Mouse (Mus musculus) small intestine, adult 2 months (tissue): ENCODE results near the gene Rap1gap2. TPM values are rescaled to one million over a fixed set of nuclear protein-coding genes. Genes with fewer than 3 reads are reported as not detected.

Source experiments
- H3K27ac ChIP-seq: fragments of 200-500 bp; 2 replicates; pipeline ENCODE4 v1.5.1; 2012; ENCODE audit warnings: low read depth, low read length, control low read depth, inconsistent platforms; ENCODE audit not compliant: insufficient read depth
- H3K27me3 ChIP-seq: fragments of 200-500 bp; 2 replicates; pipeline ENCODE4 v1.6.1; 2012; ENCODE audit warnings: mild to moderate bottlenecking, moderate library complexity, low read length, inconsistent platforms; ENCODE audit not compliant: control insufficient read depth, insufficient read depth
- H3K36me3 ChIP-seq: fragments of 200-500 bp; 2 replicates; pipeline ENCODE4 v1.6.1; 2012; ENCODE audit warnings: mild to moderate bottlenecking, low read length, control low read depth, inconsistent platforms; ENCODE audit not compliant: control insufficient read depth, insufficient read depth
- H3K4me1 ChIP-seq: fragments of 200-500 bp; 2 replicates; pipeline ENCODE4 v1.6.1; 2012; ENCODE audit warnings: low read length, inconsistent platforms, mixed read lengths; ENCODE audit not compliant: control insufficient read depth, insufficient read depth, insufficient read length
- H3K4me3 ChIP-seq: fragments of 200-500 bp; 2 replicates; pipeline ENCODE4 v1.5.1; 2012; ENCODE audit warnings: low read depth, mild to moderate bottlenecking, control low read depth, inconsistent platforms, low read length, moderate library complexity
- CTCF ChIP-seq: fragments of 200-500 bp; IDR thresholded peaks from 2 replicates; pipeline ENCODE4 v1.5.1; 2012; ENCODE audit warnings: low read depth, mild to moderate bottlenecking, control low read depth, inconsistent platforms, low read length, moderate library complexity, mixed read lengths; ENCODE audit not compliant: insufficient replicate concordance, insufficient read length; ENCODE audit errors: extremely low read depth
- POLR2A ChIP-seq: fragments of 200-500 bp; IDR thresholded peaks from 2 replicates; pipeline ENCODE4 v1.6.1; 2012; ENCODE audit warnings: low read depth, mild to moderate bottlenecking, control low read depth, inconsistent platforms, low read length, moderate library complexity
- WGBS: fragments of 180-500 bp; shearing (Covaris S2); methylation state at CpG from one replicate; pipeline ENCODE4 v1.1.7; 2018; 5-methylcytosine and 5-hydroxymethylcytosine counted together
- polyA plus RNA-seq: library from polyadenylated mRNA; depleted of rRNA; stranded (reverse); fragments of >200 nt; gene quantifications from 2 replicates; pipeline ENCODE4 v1.2.3, GENCODE M21; 2012

The Rap1gap2 gene
- polyA plus RNA-seq, 1 experiment: 18.4 TPM

GRCm38 (mm10) chr11:74597283-74597989 lies 13.3 kb downstream of the Rap1gap2 start:
- whole genome bisulfite sequencing: 18% methylated on average over 4 of the region's 4 CpGs
- no peak for TF ChIP-seq CTCF
- TF ChIP-seq POLR2A: no peak

GRCm38 (mm10) chr11:74592246-74592645 lies 18.5 kb downstream of the Rap1gap2 start:
- peaks cover 25% of the 10 kb centered on the region; the same call in 1 of the 2 replicates for H3K4me1 ChIP-seq
- TF ChIP-seq CTCF (no peak), POLR2A (no peak)
- WGBS: 75% methylated on average over 3 of the region's 3 CpGs
- no peak overlapping the region for H3K4me3 ChIP-seq
- H3K27me3 ChIP-seq: peaks cover 20% of the 10 kb centered on the region
- H3K27ac ChIP-seq: no peak overlapping the region
- no peaks in the 10 kb centered on the region for H3K36me3 ChIP-seq

More at GRCm38 (mm10) chr11:74597283-74597989, 13.3 kb downstream of the Rap1gap2 start:
- no peak overlapping the region for H3K4me3 ChIP-seq
- H3K27me3 ChIP-seq: no peaks in the 10 kb centered on the region
- peaks cover 23% of the 10 kb centered on the region; the same call in 1 of the 2 replicates for H3K4me1 ChIP-seq
- H3K27ac ChIP-seq: peak overlapping the region; percentile 82
- H3K36me3 ChIP-seq: no peaks in the 10 kb centered on the region

GRCm38 (mm10) chr11:74590691-74591090 lies 20.0 kb downstream of the Rap1gap2 start:
- Histone ChIP-seq H3K27me3 (peaks cover 20% of the 10 kb centered on the region), H3K4me3 (no peak overlapping the region), H3K4me1 (peaks cover 13% of the 10 kb centered on the region; the same call in 1 of the 2 replicates), H3K36me3 (no peaks in the 10 kb centered on the region), H3K27ac (no peak overlapping the region)
- no peak for TF ChIP-seq CTCF
- TF ChIP-seq POLR2A: no peak
- 44% methylated on average over 13 of the region's 13 CpGs for WGBS

GRCm38 (mm10) chr11:74590239-74590596 lies 20.5 kb downstream of the Rap1gap2 start:
- peak overlapping the region; percentile 65 for H3K4me3 ChIP-seq
- no peak overlapping the region for H3K27ac ChIP-seq
- peaks cover 13% of the 10 kb centered on the region; the same call in 1 of the 2 replicates for H3K4me1 ChIP-seq
- H3K27me3 ChIP-seq: peaks cover 20% of the 10 kb centered on the region
- no peaks in the 10 kb centered on the region for H3K36me3 ChIP-seq
- TF ChIP-seq CTCF (no peak), POLR2A (no peak)
- 1% methylated on average over 25 of the region's 25 CpGs for WGBS

- Histone ChIP-seq H3K27me3 (peaks cover 20% of the 10 kb centered on the region), H3K4me3 (peak overlapping the region; percentile 65)
Observed at GRCm38 (mm10) chr11:74589401-74590238, 21.1 kb downstream of the Rap1gap2 start.

GRCm38 (mm10) chr11:74586401-74586800 lies 24.3 kb downstream of the Rap1gap2 start:
- no peaks in the 10 kb centered on the region for H3K36me3 ChIP-seq
- no peak overlapping the region for H3K27ac ChIP-seq
- WGBS: 66% methylated on average over 5 of the region's 5 CpGs
- peaks cover 20% of the 10 kb centered on the region for H3K27me3 ChIP-seq
- TF ChIP-seq POLR2A: no peak
- TF ChIP-seq CTCF: no peak
- H3K4me3 ChIP-seq: no peak overlapping the region
- H3K4me1 ChIP-seq: peaks cover 7% of the 10 kb centered on the region; the same call in 1 of the 2 replicates

More at GRCm38 (mm10) chr11:74589401-74590238, 21.1 kb downstream of the Rap1gap2 start:
- WGBS: 4% methylated on average over 65 of the region's 66 CpGs
- TF ChIP-seq CTCF (no peak), POLR2A (no peak)
- Histone ChIP-seq H3K27ac (no peak overlapping the region), H3K36me3 (no peaks in the 10 kb centered on the region), H3K4me1 (peaks cover 13% of the 10 kb centered on the region; the same call in 1 of the 2 replicates)

GRCm38 (mm10) chr11:74584946-74585723 lies 25.6 kb downstream of the Rap1gap2 start:
- TF ChIP-seq POLR2A (no peak), CTCF (no peak)
- H3K27ac ChIP-seq: no peak overlapping the region
- no peak overlapping the region for H3K4me3 ChIP-seq
- 61% methylated on average over 10 of the region's 10 CpGs for WGBS
- peaks cover 7% of the 10 kb centered on the region; the same call in 1 of the 2 replicates for H3K4me1 ChIP-seq
- peaks cover 11% of the 10 kb centered on the region for H3K27me3 ChIP-seq
- no peaks in the 10 kb centered on the region for H3K36me3 ChIP-seq
